Mouse (Mus musculus) MEL (cell line): ENCODE data around the gene Cep350. TPM values are rescaled to one million over a fixed set of nuclear protein-coding genes. Genes with fewer than 3 reads are reported as not detected.

ENCODE experiments used
- DNase-seq: peaks from one replicate; pipeline ENCODE4 v3.0.0; 2011; ENCODE audit warnings: low read depth, low spot score
- H3K27ac ChIP-seq: 2 replicates; pipeline ENCODE4 v1.5.1; 2012; ENCODE audit warnings: low read depth, mild to moderate bottlenecking, control low read depth, low read length, moderate library complexity; ENCODE audit not compliant: control insufficient read depth
- H3K27me3 ChIP-seq, 2 experiments: fragments of 150-350 bp in 1 of 2; sonication (generic) in 1 of 2; 2 replicates each; pipeline ENCODE4 v1.6.1; 2012; ENCODE audit warnings: low read length in 2 of 2, mild to moderate bottlenecking in 2 of 2, improper control_type of control experiment in 1 of 2, moderate library complexity in 1 of 2; ENCODE audit not compliant: insufficient read depth in 2 of 2, control insufficient read depth in 1 of 2
- H3K36me3 ChIP-seq, 2 experiments: 2 replicates each; pipeline ENCODE4 v1.6.1; 2012 to 2014; ENCODE audit warnings: low read length in 2 of 2, improper control_type of control experiment in 1 of 2, inconsistent platforms in 1 of 2, mild to moderate bottlenecking in 1 of 2; ENCODE audit not compliant: insufficient read depth in 2 of 2, control insufficient read depth in 1 of 2
- H3K4me1 ChIP-seq, 2 experiments: fragments of 150-350 bp in 1 of 2; sonication (generic) in 1 of 2; 2 replicates each; pipeline ENCODE4 v1.6.1; 2012; ENCODE audit warnings: low read length in 2 of 2, improper control_type of control experiment in 1 of 2, mild to moderate bottlenecking in 1 of 2; ENCODE audit not compliant: insufficient read depth in 2 of 2, control insufficient read depth in 1 of 2
- H3K4me3 ChIP-seq, 2 experiments: fragments of 150-350 bp in 1 of 2; sonication (generic) in 1 of 2; 2 replicates each; pipeline ENCODE4 v1.5.1; 2012; ENCODE audit warnings: low read depth in 2 of 2, low read length in 2 of 2, mild to moderate bottlenecking in 2 of 2, moderate library complexity in 2 of 2, control low read depth in 1 of 2, improper control_type of control experiment in 1 of 2; ENCODE audit not compliant: control insufficient read depth in 1 of 2, insufficient read depth in 1 of 2
- H3K79me2 ChIP-seq: 2 replicates; pipeline ENCODE4 v1.6.1; 2012; ENCODE audit warnings: mild to moderate bottlenecking, low read length, moderate library complexity; ENCODE audit not compliant: control insufficient read depth, poor library complexity, insufficient read depth
- H3K9ac ChIP-seq: 2 replicates; pipeline ENCODE4 v1.6.1; 2012; ENCODE audit warnings: low read depth, mild to moderate bottlenecking, control low read depth, low read length, moderate library complexity; ENCODE audit not compliant: control insufficient read depth, poor library complexity, severe bottlenecking
- H3K9me3 ChIP-seq: fragments of 150-350 bp; sonication (generic); replicated peaks from 2 replicates; pipeline ENCODE4 v1.6.1; 2012; ENCODE audit warnings: mild to moderate bottlenecking, low read length, improper control_type of control experiment, moderate library complexity; ENCODE audit not compliant: insufficient read depth
- BHLHE40 ChIP-seq: IDR thresholded peaks from 2 replicates; pipeline ENCODE4 v1.6.1; 2012; ENCODE audit warnings: low read depth, mild to moderate bottlenecking, inconsistent platforms, low read length, improper control_type of control experiment, borderline replicate concordance
- CHD2 ChIP-seq: IDR thresholded peaks from 2 replicates; pipeline ENCODE4 v1.6.1; 2011; ENCODE audit warnings: low read length, improper control_type of control experiment
- CTCF ChIP-seq, 3 experiments: IDR thresholded peaks in 2 of 3; conservative IDR thresholded peaks in 1 of 3; 2 replicates each; pipeline ENCODE4 v1.5.1; 2011 to 2012; ENCODE audit warnings: low read length in 3 of 3, low read depth in 2 of 3, mild to moderate bottlenecking in 2 of 3, improper control_type of control experiment in 1 of 3, inconsistent platforms in 1 of 3, mixed read lengths in 1 of 3, moderate library complexity in 1 of 3; ENCODE audit not compliant: control insufficient read depth in 1 of 3, insufficient read depth in 1 of 3, poor library complexity in 1 of 3, severe bottlenecking in 1 of 3
- E2F4 ChIP-seq: IDR thresholded peaks from 2 replicates; pipeline ENCODE4 v1.6.1; 2011; ENCODE audit warnings: low read depth, low read length, improper control_type of control experiment, borderline replicate concordance
- ELF1 ChIP-seq: IDR thresholded peaks from 2 replicates; pipeline ENCODE4 v1.6.1; 2014; ENCODE audit warnings: low read depth, mild to moderate bottlenecking, inconsistent platforms, low read length, improper control_type of control experiment, moderate library complexity
- EP300 ChIP-seq, 2 experiments: IDR thresholded peaks; 2 replicates each; pipeline ENCODE4 v1.6.1; 2011; ENCODE audit warnings: improper control_type of control experiment in 2 of 2, low read length in 2 of 2, low read depth in 1 of 2, mild to moderate bottlenecking in 1 of 2
- GABPA ChIP-seq: IDR thresholded peaks from 2 replicates; pipeline ENCODE4 v1.6.1; 2012; ENCODE audit warnings: low read depth, mild to moderate bottlenecking, inconsistent platforms, low read length, improper control_type of control experiment, moderate library complexity
- GATA1 ChIP-seq: IDR thresholded peaks from 2 replicates; pipeline ENCODE4 v1.6.1; 2011; ENCODE audit warnings: low read depth, low read length, improper control_type of control experiment
- MAFK ChIP-seq: IDR thresholded peaks from 2 replicates; pipeline ENCODE4 v1.6.1; 2011; ENCODE audit warnings: low read depth, mild to moderate bottlenecking, low read length, improper control_type of control experiment, borderline replicate concordance
- MAZ ChIP-seq: IDR thresholded peaks from 2 replicates; pipeline ENCODE4 v1.6.1; 2012; ENCODE audit warnings: low read depth, mild to moderate bottlenecking, inconsistent platforms, low read length, improper control_type of control experiment
- MYB ChIP-seq: IDR thresholded peaks from 2 replicates; pipeline ENCODE4 v1.6.1; 2011; ENCODE audit warnings: mild to moderate bottlenecking, low read depth, low read length, improper control_type of control experiment
- MYC ChIP-seq: IDR thresholded peaks from 2 replicates; pipeline ENCODE4 v1.6.1; 2011; ENCODE audit warnings: low read depth, mild to moderate bottlenecking, low read length, improper control_type of control experiment, moderate library complexity
- NELFE ChIP-seq: IDR thresholded peaks from 2 replicates; pipeline ENCODE4 v1.6.1; 2011; ENCODE audit warnings: low read depth, low read length, improper control_type of control experiment
- NRF1 ChIP-seq: IDR thresholded peaks from 2 replicates; pipeline ENCODE4 v1.6.1; 2014; ENCODE audit warnings: low read depth, mild to moderate bottlenecking, inconsistent platforms, low read length, improper control_type of control experiment, moderate library complexity; ENCODE audit not compliant: poor library complexity, insufficient read depth, severe bottlenecking
- POLR2A ChIP-seq, 2 experiments: IDR thresholded peaks; 2 replicates each; pipeline ENCODE4 v1.6.1; 2011 to 2012; ENCODE audit warnings: low read length in 2 of 2, mild to moderate bottlenecking in 2 of 2, control low read depth in 1 of 2, improper control_type of control experiment in 1 of 2, low read depth in 1 of 2, moderate library complexity in 1 of 2; ENCODE audit not compliant: control insufficient read depth in 1 of 2, insufficient read depth in 1 of 2, poor library complexity in 1 of 2
- TAL1 ChIP-seq: IDR thresholded peaks from 2 replicates; pipeline ENCODE4 v1.6.1; 2012; ENCODE audit warnings: mild to moderate bottlenecking, inconsistent platforms, low read length, moderate library complexity, mixed read lengths
- TCF12 ChIP-seq: IDR thresholded peaks from 2 replicates; pipeline ENCODE4 v1.6.1; 2014; ENCODE audit warnings: low read depth, mild to moderate bottlenecking, inconsistent platforms, low read length, improper control_type of control experiment, moderate library complexity
- ZKSCAN1 ChIP-seq: IDR thresholded peaks from 2 replicates; pipeline ENCODE4 v1.6.1; 2012; ENCODE audit warnings: low read depth, mild to moderate bottlenecking, inconsistent platforms, low read length, improper control_type of control experiment, moderate library complexity
- ZMIZ1 ChIP-seq: IDR thresholded peaks from 2 replicates; pipeline ENCODE4 v1.6.1; 2012; ENCODE audit warnings: low read depth, mild to moderate bottlenecking, inconsistent platforms, low read length, improper control_type of control experiment, moderate library complexity
- polyA plus RNA-seq, 2 experiments: library from polyadenylated mRNA; stranded (reverse) in 1 of 2; unstranded in 1 of 2; fragments of >175 nt in 1 of 2; fragments of >200 nt in 1 of 2; gene quantifications; 2 replicates each; pipeline versions ENCODE4 v1.2.1 to v1.2.4; 2012; ENCODE audit warnings: low replicate concordance in 2 of 2, low read depth in 1 of 2; ENCODE audit not compliant: insufficient read length in 2 of 2, insufficient read depth in 1 of 2, missing spikeins in 1 of 2
- total RNA-seq: library from RNA; depleted of rRNA; stranded (reverse); fragments of 300-350 nt; gene quantifications from 2 replicates; pipeline ENCODE4 v1.2.3, GENCODE M21; 2012

The Cep350 gene
- total and polyA plus RNA-seq, 3 experiments, result 4.3 to 110 (median 9.7) TPM

DNA sequence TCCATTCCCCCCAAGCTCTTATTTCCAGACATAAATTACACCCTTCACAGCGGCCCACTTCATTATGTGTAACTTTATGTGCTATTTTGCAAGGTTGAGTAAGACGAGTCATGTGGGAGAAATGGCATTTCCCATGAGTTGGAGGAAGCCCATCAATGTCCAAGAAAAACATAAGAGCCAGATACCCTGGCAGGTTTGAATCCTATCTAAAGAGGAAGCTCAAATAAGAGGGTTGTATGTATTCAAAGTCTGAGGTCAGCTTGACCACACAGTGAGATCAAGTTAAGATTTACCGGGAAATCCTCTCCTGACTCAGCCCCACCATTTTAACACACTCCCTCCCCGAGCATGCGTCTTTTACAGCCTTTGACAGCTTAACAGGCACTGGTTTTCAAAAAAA is 128.8 kb downstream of the Cep350 start:
- no peak overlapping the region for H3K9ac ChIP-seq
- H3K27ac ChIP-seq, result no peak overlapping the region
- no peaks in the 10 kb centered on the region for H3K79me2 ChIP-seq
- no peak for DNase-seq
- H3K4me3 ChIP-seq, result no peak overlapping the region
- H3K27me3 ChIP-seq, result no peaks in the 10 kb centered on the region
- peaks cover 0 to 4% of the 10 kb centered on the region in 2 experiments; a peak in 1 of 4 replicates for H3K36me3 ChIP-seq
- H3K4me1 ChIP-seq, result no peaks in the 10 kb centered on the region
- no peak for TF ChIP-seq MYB
- TF ChIP-seq CTCF (IDR thresholded peaks at IDR 0.05 in 2 of 3, conservative IDR thresholded peaks at IDR 0.05 in 1 of 3; ENCODE audit: control insufficient read depth in 1 of 3, insufficient read depth in 1 of 3, low read depth in 2 of 3, low read length in 3 of 3, poor library complexity in 1 of 3, severe bottlenecking in 1 of 3), result no peak
- TF ChIP-seq GATA1, result no peak
- no peak for TF ChIP-seq MYC
- no peak for TF ChIP-seq BHLHE40
- no peak for TF ChIP-seq E2F4
- TF ChIP-seq TAL1, result no peak
- TF ChIP-seq ELF1, result no peak
- no peak for TF ChIP-seq CHD2
- no peak for TF ChIP-seq NELFE
- TF ChIP-seq POLR2A (IDR thresholded peaks at IDR 0.05; ENCODE audit: control insufficient read depth in 1 of 2, insufficient read depth in 1 of 2, low read depth in 1 of 2, low read length in 2 of 2, poor library complexity in 1 of 2), result no peak
- no peak for TF ChIP-seq MAFK
- no peak for TF ChIP-seq NRF1
- TF ChIP-seq EP300 (IDR thresholded peaks at IDR 0.05; ENCODE audit: low read depth in 1 of 2, low read length in 2 of 2), result no peak
- no peak for TF ChIP-seq ZMIZ1
- TF ChIP-seq ZKSCAN1, result no peak
- TF ChIP-seq GABPA, result no peak
- TF ChIP-seq MAZ, result no peak
- TF ChIP-seq, all 39 proteins: peak for 0
- no peaks in the 10 kb centered on the region for H3K9me3 ChIP-seq

GRCm38 (mm10) chr1:155843538-155843937 is 129.5 kb downstream of the Cep350 start:
- Histone ChIP-seq H3K27ac (no peak overlapping the region), H3K4me1 (no peaks in the 10 kb centered on the region), H3K36me3 (peaks cover 0 to 2% of the 10 kb centered on the region in 2 experiments; a peak in 1 of 4 replicates), H3K9me3 (no peaks in the 10 kb centered on the region), H3K79me2 (no peaks in the 10 kb centered on the region), H3K4me3 (no peak overlapping the region), H3K9ac (no peak overlapping the region), H3K27me3 (no peaks in the 10 kb centered on the region)
- TF ChIP-seq GATA1 (peak; percentile 14; the same call in 1 of the 2 replicates), GABPA (no peak), TCF12 (no peak)
- no peak for DNase-seq
